Mouse (Mus musculus) embryo, embryonic 9.5 days (tissue): ENCODE measurements around the gene Nfkbia.

ENCODE experiments used
- DNase-seq: peaks from one replicate; pipeline ENCODE4 v3.0.0-alpha.2; 2017; ENCODE audit errors: extremely low spot score

Nfkbia gene

DNA sequence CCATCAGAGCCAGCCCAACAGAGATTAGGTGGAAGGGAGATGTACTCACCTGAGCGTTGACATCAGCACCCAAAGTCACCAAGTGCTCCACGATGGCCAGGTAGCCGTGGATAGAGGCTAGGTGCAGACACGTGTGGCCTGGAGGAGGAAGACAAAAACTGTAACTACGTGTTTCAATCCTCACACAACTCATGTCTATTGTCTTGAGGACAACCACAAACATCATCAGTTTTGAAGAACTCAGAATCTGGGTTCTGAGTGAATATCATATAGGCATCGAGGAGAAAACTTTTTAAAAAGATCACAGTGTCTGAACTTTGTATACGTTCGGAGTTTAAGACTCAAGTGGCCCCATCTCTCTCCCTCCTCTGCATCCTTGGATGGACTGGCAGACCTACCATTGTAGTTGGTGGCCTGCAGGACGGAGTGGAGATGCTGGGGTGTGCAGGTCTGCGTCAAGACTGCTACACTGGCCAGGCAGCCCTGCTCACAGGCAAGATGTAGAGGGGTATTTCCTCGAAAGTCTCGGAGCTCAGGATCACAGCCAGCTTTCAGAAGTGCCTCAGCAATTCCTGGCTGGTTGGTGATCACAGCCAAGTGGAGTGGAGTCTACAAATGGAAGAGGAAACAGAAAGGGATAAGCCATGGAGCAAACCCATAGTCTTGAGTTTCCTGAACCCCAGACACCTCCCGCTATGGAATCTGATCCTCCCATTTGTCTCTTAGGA is 1.6 kb downstream of the Nfkbia start:
- DNase-seq = no peak

DNA sequence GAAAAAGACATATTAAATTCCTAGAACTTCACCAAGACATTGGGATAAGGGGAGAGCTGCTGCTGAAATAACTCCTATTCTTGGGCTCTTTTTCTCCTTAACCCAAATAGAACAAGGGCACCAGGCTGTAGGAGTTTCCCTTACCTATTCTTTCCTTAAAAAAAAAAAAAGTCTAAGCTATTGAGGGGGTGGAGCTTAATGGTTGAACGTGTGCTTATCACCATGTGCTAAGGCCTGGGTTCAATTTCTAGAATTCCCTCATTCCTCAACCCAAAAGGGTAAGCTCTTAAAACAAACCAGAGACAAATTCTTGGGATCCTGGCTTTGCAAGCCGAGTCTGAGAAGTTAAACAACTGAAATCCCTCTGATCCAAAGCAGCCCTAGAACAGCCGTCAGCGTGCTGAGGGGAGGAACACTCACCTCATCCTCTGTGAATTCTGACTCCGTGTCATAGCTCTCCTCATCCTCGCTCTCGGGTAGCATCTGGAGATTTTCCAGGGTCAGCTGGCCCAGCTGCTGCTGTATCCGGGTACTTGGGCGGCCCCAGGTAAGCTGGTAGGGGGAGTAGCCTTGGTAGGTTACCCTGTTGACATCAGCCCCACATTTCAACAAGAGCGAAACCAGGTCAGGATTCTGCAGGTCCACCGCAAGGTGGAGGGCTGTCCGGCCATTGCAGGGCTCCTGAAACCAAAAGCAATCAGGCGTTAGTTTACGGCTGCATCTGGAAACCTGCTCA is 2.3 kb downstream of the Nfkbia start:
- DNase-seq = no peak

GRCm38 (mm10) chr12:55488661-55489447 is 3.6 kb downstream of the Nfkbia start:
- no peak for DNase-seq

GRCm38 (mm10) chr12:55487843-55488660 is 4.4 kb downstream of the Nfkbia start:
- no peak for DNase-seq

DNA sequence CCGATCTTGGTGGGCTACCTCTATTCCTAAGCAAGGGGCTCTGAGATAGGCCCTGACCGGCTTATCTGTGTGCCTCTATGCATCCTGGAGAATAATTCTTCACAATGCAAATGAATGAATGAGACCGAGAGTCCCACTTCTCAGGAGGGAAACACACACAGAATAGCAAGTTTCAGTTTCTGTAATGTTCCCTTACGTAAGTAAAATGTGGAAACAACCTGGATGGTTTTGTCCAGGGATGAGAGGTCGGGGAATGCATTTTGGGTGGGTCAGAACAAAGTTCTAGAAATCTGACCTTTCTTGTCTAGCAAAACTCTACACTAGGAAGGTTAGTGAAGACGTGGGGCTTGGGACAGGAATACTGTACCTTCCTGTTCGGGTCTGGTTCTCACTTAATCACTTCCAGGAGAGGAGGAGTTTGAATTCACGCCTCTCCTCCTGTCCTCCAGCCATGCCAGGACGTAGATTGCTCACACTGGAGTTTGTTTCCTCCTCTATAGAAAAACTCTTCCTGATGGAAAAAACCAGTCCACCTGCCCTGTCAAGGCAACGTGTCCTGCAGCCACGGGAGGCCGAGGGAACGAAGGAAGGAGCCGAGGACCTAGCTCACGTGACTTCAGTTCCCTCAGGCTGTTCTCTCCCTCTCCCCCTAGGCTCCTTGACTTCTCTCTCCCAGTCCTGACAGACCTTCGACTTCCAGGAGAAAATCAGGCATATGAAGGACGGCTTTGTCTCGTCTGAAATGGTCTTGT is 5.3 kb downstream of the Nfkbia start:
- no peak for DNase-seq

- no peak for DNase-seq
These were observed 7.6 kb downstream of the Nfkbia start for GRCm38 (mm10) chr12:55484800-55485199.

DNA sequence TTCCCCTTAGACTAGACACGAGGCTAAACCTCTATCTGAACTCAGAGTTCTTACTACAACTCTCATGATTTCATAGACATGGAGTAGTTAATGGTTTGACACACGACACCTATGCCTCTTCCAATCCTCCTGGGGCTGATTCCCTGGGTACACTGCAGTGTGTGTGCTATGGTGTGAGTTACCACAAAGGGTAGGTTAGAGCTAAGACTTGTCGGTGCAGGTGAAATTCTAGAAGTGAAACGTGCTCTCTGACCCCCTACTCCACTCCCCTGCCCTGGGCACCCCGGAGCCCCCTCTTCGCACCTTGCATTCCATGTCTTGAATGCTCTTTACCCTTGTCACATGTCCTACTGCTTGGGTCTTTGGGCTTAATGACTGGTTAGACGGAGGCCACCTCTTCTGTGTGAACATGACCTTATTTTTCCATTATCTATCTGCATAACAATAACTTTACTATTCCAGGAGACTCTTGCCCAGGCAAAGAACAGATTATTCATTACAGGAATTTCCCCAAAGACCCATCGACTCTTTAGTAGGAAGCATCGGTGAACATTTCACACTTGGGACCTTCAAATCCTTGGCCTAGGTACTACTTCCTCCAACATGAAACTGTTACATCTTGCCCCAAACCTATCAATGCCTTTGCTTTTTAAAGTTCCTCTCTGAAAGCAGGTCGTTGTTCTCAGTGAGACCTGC is 8.2 kb downstream of the Nfkbia start:
- no peak for DNase-seq

DNA sequence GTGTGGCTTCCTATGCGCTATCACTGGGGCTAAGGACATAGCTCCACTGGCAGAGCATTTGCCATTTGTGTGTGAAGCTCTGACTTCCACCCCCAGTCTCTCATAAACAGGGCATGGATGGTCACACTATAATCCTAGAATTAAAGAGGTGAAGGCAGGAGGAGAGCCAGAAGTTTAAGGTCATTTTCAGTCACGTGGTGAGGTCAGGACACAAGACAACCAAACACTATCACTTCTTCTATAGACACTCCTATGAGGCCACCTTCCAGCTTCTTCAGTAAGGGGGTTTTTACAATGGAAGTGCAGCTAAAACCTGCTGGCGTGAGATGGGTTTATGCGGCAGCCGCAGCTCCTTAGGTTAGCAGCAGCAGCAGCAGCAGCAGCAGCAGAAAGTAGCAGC is 8.9 kb downstream of the Nfkbia start:
- no peak for DNase-seq

DNA sequence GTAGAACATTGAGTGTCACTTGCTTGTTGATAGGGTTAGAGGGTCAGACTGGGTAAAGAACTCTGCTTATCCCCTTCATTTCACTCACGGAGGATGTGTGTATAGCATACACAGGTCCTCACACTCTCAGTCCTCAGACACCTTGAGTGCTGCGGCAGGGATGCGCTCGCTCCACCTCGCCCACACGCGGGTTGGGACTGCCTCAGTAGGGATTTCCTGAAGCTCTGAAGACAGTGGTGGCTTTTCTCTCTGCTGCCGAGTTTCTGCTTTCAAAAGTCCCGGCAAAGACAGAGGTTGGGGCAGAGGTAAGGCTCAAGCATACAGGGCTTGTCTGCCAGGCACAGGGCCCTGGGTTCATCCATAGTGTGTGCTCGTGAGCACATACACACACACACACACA is 9.7 kb downstream of the Nfkbia start:
- DNase-seq = no peak

- DNase-seq = no peak
These were observed 10.7 kb downstream of the Nfkbia start for GRCm38 (mm10) chr12:55481739-55482138.

DNA sequence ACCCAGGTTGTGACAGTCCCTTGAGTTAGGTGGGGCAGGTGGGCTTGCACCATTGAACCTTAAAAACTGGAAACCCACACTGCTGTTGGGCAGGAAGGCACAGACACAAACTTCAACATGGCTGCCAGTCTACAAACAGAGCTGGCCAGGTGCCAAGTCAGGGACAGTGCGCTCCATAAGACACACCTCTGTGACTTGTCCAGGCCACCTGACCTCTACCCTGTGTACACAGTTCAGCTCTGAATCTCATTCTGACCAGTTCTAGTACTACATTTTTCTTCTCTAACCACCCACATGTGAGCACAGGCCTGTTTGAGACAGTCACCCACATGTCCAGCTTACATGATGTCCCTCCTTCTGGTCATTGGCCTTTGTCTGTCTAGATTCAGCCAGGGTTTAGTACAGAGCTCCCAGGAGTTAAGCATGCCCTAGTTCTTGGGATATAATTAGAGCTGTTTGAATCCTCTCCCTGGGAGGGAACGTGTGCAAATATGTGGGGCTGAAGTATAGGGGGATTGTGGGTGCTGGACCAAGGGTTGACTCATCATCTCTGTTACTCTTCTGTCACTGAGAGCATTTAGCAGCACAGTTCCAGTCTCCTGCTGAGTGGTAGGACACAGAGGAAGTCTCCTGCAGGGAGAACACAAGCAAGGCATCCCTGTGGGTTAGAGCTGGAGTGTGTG is 11.8 kb downstream of the Nfkbia start:
- no peak for DNase-seq

GRCm38 (mm10) chr12:55478901-55479300 is 13.5 kb downstream of the Nfkbia start:
- no peak for DNase-seq

DNA sequence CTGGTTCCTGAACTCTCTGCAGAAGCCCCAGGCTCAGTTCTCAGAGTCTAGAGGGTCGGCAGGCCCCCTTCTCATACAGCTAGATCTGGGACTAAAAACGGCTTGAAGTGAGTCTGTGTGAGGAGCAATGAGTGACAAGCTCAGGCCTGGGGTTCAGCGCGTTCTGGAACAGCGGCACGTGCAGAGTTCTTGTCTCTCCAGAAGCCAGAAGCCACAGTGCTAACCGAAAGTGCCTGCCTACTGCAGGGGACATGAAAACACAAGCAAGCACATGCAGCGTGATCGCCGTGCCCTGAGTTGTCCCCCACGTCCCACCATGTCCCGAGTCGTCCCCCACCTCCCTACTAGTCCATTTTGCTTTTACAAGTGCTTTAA is 18.3 kb downstream of the Nfkbia start:
- no peak for DNase-seq

DNA sequence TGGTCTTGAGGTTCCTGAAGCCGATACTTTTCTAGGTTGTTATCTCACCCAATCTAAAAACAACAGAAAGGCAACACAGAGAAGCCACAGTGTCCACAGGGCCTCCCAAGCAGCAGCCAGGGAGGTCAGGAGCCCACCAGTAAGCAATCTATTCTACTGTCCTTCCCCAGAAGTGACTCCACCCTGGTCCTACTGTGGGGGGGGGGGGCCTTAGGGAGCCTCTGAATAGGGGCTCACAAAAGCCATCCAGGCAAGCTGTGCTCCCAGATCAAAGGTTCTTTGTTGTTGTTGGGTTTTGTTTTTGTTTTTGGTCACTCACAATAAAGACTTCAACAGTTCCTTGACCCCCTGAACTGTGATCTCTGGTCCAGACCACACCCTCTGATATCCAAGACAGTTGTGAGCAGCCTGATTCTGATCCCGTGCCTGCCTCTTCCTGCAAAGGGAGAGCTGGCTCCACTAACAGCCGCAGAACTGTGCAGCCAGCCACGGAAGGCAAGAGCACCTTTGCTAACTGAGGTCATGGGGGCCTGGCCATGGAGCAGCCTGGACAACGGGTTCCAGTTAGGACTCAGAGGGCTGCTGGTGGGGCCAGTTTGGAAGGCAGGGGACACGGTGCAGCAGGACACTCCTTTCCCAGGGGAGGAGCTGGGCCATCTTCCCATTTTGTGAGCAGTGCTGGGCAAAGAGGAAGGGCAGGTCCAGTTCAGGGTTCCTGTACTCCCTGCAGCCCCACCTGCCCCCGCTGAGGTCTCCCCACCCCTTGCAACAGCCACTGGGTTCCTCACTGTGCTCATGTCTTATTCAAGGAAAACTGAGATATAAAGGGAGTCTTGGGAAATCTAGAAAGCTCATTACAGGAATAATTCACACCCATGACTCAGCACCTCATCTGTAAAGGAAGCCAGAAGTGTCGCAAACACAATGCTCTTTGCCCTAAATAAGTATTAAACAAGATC is 18.9 kb downstream of the Nfkbia start:
- peak; percentile 57 for DNase-seq

DNA sequence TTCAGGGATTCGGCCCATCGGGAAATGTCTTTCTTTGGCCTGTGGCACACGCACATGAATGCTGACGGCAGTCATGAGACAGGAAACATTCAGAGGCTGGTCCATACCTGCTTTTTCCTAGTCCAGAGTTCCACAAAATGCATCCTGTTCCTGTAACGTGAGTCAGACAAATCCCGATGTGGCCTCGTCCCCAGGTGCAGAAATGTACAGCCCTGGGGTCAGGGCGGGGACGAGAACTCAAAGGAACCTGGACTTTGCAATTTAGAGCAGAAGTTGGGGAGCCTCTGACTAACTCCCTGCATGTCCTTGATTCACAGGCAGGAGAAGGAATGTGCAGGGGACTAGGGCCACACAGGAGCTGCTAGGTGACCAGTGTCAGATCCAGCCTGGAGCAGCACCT is 21.1 kb downstream of the Nfkbia start:
- DNase-seq = no peak

- DNase-seq = no peak
These were observed 22.0 kb downstream of the Nfkbia start for GRCm38 (mm10) chr12:55470442-55470841.

DNA sequence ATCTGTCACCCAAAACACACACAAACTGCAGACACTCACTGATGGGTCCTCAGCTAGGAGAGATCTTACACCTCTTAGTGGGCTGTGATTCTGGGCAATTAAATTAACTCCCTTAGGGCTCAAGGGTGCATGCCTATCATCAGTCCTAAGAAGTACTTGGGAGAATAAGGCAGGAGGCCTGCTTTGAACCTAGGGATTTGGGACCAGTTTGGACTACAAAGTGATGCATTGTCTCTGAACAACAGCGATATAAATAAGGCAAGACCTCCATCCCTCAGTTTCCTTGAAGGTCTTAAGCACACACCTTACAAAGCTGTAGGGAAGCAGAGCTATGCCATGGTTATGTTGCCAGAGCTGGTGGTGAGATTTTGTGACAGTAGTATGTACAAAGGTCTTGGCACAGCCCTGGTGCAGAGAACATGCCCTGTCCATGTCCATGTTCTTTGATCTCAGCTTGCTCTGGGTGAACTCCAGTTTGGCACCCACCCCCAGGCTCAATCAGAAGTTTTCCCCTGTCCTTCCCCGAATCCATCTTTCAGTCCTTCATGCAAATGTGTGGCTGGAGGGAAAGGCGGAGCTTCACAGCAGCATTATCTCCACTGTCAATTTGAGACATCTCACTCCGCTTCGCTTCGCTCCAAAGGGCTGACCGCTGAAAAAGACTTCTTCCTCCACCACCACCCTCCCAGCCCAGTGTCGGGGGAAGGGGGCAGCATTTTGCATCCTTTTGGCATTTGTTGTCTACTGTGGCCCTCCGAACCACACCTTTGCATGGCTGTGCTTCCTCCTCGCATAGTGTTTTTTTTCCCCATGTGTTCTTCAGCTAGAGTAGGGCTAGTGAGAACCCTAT is 24.9 kb downstream of the Nfkbia start:
- no peak for DNase-seq

GRCm38 (mm10) chr12:55466816-55467215 is 25.6 kb downstream of the Nfkbia start:
- no peak for DNase-seq
